ENCODE assay signal across 8 mouse cellular contexts in genomic region chr19:16557971-16558370, GRCm38 (mm10).
DNase-seq lines count a peak whose midpoint lies in the region; ATAC-seq and TF ChIP-seq lines count a peak whose summit lies in the region.

No protein-coding gene starts in this region.

- TF ChIP-seq POLR2A in ES-Bruce4 (IDR thresholded peaks at IDR 0.05; ENCODE audit: insufficient read depth, low read length), result no peak

- no peaks in the 10 kb centered on the region for H3K36me3 ChIP-seq in ES-Bruce4 (ENCODE audit: control insufficient read depth, insufficient read depth, low read length, poor library complexity, severe bottlenecking)
- H3K36me3 ChIP-seq in hindbrain, embryonic 13.5 days, result no peaks in the 10 kb centered on the region

- TF ChIP-seq CTCF in layer of hippocampus, adult 2 months (conservative IDR thresholded peaks at IDR 0.05), result peak; percentile 72
- peak; percentile 90 for TF ChIP-seq CTCF in ES-Bruce4 (IDR thresholded peaks at IDR 0.05; ENCODE audit: low read depth, low read length)

- no peak for ATAC-seq in hindbrain, embryonic 13.5 days (ENCODE audit: low FRiP score)

- no peak overlapping the region for H3K9ac ChIP-seq in ES-Bruce4 (ENCODE audit: low read depth, poor library complexity, severe bottlenecking)
- H3K9ac ChIP-seq in hindbrain, embryonic 13.5 days, result no peak overlapping the region

- H3K4me3 ChIP-seq in layer of hippocampus, adult 2 months, result no peak overlapping the region
- H3K4me3 ChIP-seq in ES-Bruce4 (ENCODE audit: low read depth, low read length), result no peak overlapping the region
- H3K4me3 ChIP-seq in hindbrain, embryonic 13.5 days, result no peak overlapping the region

- no peak overlapping the region for H3K27ac ChIP-seq in layer of hippocampus, adult 2 months
- H3K27ac ChIP-seq in ES-Bruce4 (ENCODE audit: insufficient read depth, low read length), result no peak overlapping the region
- H3K27ac ChIP-seq in hindbrain, embryonic 13.5 days, result no peak overlapping the region

- DNase-seq in layer of hippocampus, adult 2 months (ENCODE audit: low spot score in 2 of 2), result no peak
- no peak for DNase-seq in layer of hippocampus, postnatal 14 days (ENCODE audit: low spot score in 2 of 2)
- peak; percentile 12 for DNase-seq in c-Kit-positive CD71-positive TER-119-positive erythroid progenitor cells, embryonic 14.5 days (ENCODE audit: low spot score)
- DNase-seq in naive thymus-derived CD4-positive, alpha-beta T cell, adult 2 months (ENCODE audit: low read depth), result peak; percentile 20
- DNase-seq in left cerebral cortex, adult 11 months (ENCODE audit: low spot score), result no peak
- no peak for DNase-seq in Muller cell, postnatal 12 days (ENCODE audit: inconsistent ontology term)

- WGBS in hindbrain, embryonic 13.5 days, result 71% methylated on average over 5 of the region's 5 CpGs

- H3K27me3 ChIP-seq in ES-Bruce4 (ENCODE audit: control insufficient read depth, insufficient read depth, low read length, poor library complexity, severe bottlenecking), result no peaks in the 10 kb centered on the region
- no peaks in the 10 kb centered on the region for H3K27me3 ChIP-seq in hindbrain, embryonic 13.5 days

- no peaks in the 10 kb centered on the region for H3K9me3 ChIP-seq in ES-Bruce4 (replicated peaks; ENCODE audit: control insufficient read depth, insufficient read depth, low read length, poor library complexity, severe bottlenecking)
- no peaks in the 10 kb centered on the region for H3K9me3 ChIP-seq in hindbrain, embryonic 13.5 days

- H3K4me2 ChIP-seq in hindbrain, embryonic 13.5 days, result no peak overlapping the region

- no peaks in the 10 kb centered on the region for H3K4me1 ChIP-seq in ES-Bruce4 (ENCODE audit: control insufficient read depth, insufficient read depth, low read length)
- no peaks in the 10 kb centered on the region for H3K4me1 ChIP-seq in hindbrain, embryonic 13.5 days (replicated peaks)

- no peak for TF ChIP-seq EP300 in ES-Bruce4 (IDR thresholded peaks at IDR 0.05; ENCODE audit: insufficient read depth, low read depth, low read length)

Comparison
In these comparisons a context has a peak if more than half of its experiments do, and no peak if none do; other contexts are left out.
1. DNase-seq: peak in c-Kit-positive CD71-positive TER-119-positive erythroid progenitor cells, embryonic 14.5 days (single experiment) and naive thymus-derived CD4-positive, alpha-beta T cell, adult 2 months (single experiment); none in layer of hippocampus, adult 2 months (0 of 2), layer of hippocampus, postnatal 14 days (0 of 2), left cerebral cortex, adult 11 months (single experiment) and Muller cell, postnatal 12 days (single experiment).